ENCODE assay signal across 1 mouse cellular context in genomic region chr5:130196307-130196706, GRCm38 (mm10).
A peak's percentile ranks its signal among the peaks of the same experiment; 100 is the strongest.
TF ChIP-seq lines count a peak whose summit lies in the region.

No protein-coding gene starts in this region.

TF ChIP-seq in CH12.LX, 34 proteins besides CTCF, POLR2A, EP300 and RAD21 (continued from another document):
- peak; percentile 83 for TF ChIP-seq ETS1 (conservative IDR thresholded peaks at IDR 0.05; ENCODE audit: low read depth, low read length)
- no peak for TF ChIP-seq USF1 (IDR thresholded peaks at IDR 0.05; ENCODE audit: low read depth, low read length)
- TF ChIP-seq MEF2A (IDR thresholded peaks at IDR 0.05; ENCODE audit: borderline replicate concordance, low read depth, low read length): peak; percentile 86
- 0 out of 2 replicates have a peak, but pooled peaks have one; percentile 71 for TF ChIP-seq MYC (IDR thresholded peaks at IDR 0.05; ENCODE audit: low read depth, low read length)
- TF ChIP-seq NELFE (IDR thresholded peaks at IDR 0.05; ENCODE audit: low read depth, low read length): no peak
- TF ChIP-seq MAZ (IDR thresholded peaks at IDR 0.05; ENCODE audit: low read depth, low read length): no peak
- peak; percentile 63 for TF ChIP-seq TCF12 (IDR thresholded peaks at IDR 0.05; ENCODE audit: low read depth, low read length)
- TF ChIP-seq GABPA (IDR thresholded peaks at IDR 0.05; ENCODE audit: insufficient replicate concordance, low read depth, low read length): no peak
- no peak for TF ChIP-seq PAX5 (IDR thresholded peaks at IDR 0.05; ENCODE audit: low read length)
- no peak for TF ChIP-seq ZMIZ1 (IDR thresholded peaks at IDR 0.05; ENCODE audit: low read depth, low read length)
- no peak for TF ChIP-seq SMC3 (IDR thresholded peaks at IDR 0.05; ENCODE audit: low read depth, low read length)
- TF ChIP-seq CHD1 (IDR thresholded peaks at IDR 0.05; ENCODE audit: low read depth, low read length): no peak
- peak; percentile 75 for TF ChIP-seq JUN (IDR thresholded peaks at IDR 0.05; ENCODE audit: insufficient read depth, low read depth, low read length)
- no peak for TF ChIP-seq NRF1 (IDR thresholded peaks at IDR 0.05; ENCODE audit: low read depth, low read length)
- no peak; the same call in 1 of the 2 replicates for TF ChIP-seq ZNF384 (IDR thresholded peaks at IDR 0.05; ENCODE audit: low read depth, low read length)
- TF ChIP-seq MAFK (IDR thresholded peaks at IDR 0.05; ENCODE audit: insufficient replicate concordance, low read length): peak; percentile 62; the same call in 1 of the 2 replicates
- peak; percentile 90 for TF ChIP-seq JUND (conservative IDR thresholded peaks at IDR 0.05; ENCODE audit: low read depth, low read length)
- 0 out of 2 replicates have a peak, but pooled peaks have one; percentile 53 for TF ChIP-seq TBP (conservative IDR thresholded peaks at IDR 0.05; ENCODE audit: low read depth, low read length)
- no peak for TF ChIP-seq KAT2A (IDR thresholded peaks at IDR 0.05; ENCODE audit: insufficient replicate concordance, low read length)
- no peak for TF ChIP-seq ZKSCAN1 (IDR thresholded peaks at IDR 0.05; ENCODE audit: borderline replicate concordance, low read depth, low read length)
- TF ChIP-seq RCOR1 (conservative IDR thresholded peaks at IDR 0.05; ENCODE audit: low read depth, low read length): no peak
- no peak for TF ChIP-seq SIN3A (IDR thresholded peaks at IDR 0.05; ENCODE audit: low read length)
- TF ChIP-seq UBTF (IDR thresholded peaks at IDR 0.05; ENCODE audit: low read depth, low read length): no peak
- no peak; the same call in 1 of the 2 replicates for TF ChIP-seq CHD2 (IDR thresholded peaks at IDR 0.05; ENCODE audit: low read length)
